In the genomic region with DNA sequence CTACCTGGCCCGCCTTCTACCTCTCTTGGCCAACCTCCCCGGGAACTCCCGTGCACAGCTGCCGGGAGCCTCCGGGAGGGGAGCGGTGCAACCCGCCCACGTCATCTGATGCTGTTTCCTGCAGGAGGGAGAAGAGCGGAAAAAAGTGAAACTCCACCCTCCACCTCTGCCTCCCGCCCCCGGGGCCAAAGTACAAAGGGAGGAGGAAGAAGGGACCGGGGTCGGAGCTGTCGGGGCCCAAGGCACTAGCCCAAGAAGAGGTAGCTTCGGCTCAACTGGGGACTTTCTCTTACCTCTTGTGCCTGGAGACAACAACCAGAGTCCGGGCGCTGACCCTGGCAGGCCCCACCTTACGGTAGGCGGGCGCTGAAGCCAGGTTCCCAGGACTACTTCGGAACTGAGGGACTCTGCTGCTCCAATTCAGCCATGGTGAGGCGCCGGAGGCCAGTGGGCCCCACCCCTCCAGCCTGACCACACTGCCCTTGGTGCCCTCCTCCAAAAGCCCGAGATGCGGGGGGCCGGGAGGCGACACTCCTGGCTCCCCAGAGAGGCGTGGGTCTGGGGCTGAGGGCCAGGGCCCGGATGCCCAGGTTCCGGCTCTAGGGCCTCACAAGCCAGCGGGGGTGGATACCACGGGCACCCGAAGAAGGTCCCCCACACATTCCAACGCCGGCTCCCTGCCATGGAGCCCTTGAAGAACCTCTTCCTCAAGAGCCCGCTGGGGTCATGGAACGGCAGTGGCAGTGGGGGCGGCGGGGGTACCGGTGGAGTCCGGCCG, we compare ENCODE assay signal across 8 mouse cellular contexts. TPM values are rescaled to one million over a fixed set of nuclear protein-coding genes. Genes with fewer than 3 reads are reported as not detected.
DNase-seq lines count a peak whose midpoint lies in the region; ATAC-seq and TF ChIP-seq lines count a peak whose summit lies in the region.

No protein-coding gene starts in this region.

- no peak for TF ChIP-seq CTCF in CH12.LX (conservative IDR thresholded peaks at IDR 0.05 in 1 of 2, IDR thresholded peaks at IDR 0.05 in 1 of 2; ENCODE audit: low read depth in 2 of 2, low read length in 2 of 2)

- H3K9ac ChIP-seq in CH12.LX (ENCODE audit: insufficient read depth, low read depth) = peak overlapping the region; percentile 62
- H3K9ac ChIP-seq in forebrain, embryonic 11.5 days (ENCODE audit: low read length) = peak overlapping the region; percentile 86
- peak overlapping the region; percentile 92 for H3K9ac ChIP-seq in heart, embryonic 15.5 days
- peak overlapping the region; percentile 94 for H3K9ac ChIP-seq in liver, embryonic 13.5 days
- H3K9ac ChIP-seq in stomach, embryonic 14.5 days (replicated peaks; ENCODE audit: low read depth, low read length) = peak overlapping the region; percentile 92

- in situ Hi-C loops in CH12.LX (cut with MboI; ENCODE audit: low pct_ligation_motif_present, low pct_unique_long_range_greater_than_20kb, low sequenced_read_pairs) = no loop called here

- peak; percentile 89 for DNase-seq in CH12.LX (ENCODE audit: extremely low read depth)
- DNase-seq in c-Kit-positive CD71-positive TER-119-negative erythroid progenitor cells, embryonic 14.5 days (ENCODE audit: low read depth) = peak; percentile 90
- DNase-seq in forebrain, embryonic 11.5 days (ENCODE audit: low spot score) = peak; percentile 83
- peak; percentile 94 for DNase-seq in kidney, postnatal 14 days
- DNase-seq in liver, embryonic 13.5 days = peak; percentile 86
- DNase-seq in natural killer cell, adult 2 months (ENCODE audit: low spot score in 2 of 2) = peak; percentile 77 to 79

- no peaks in the 10 kb centered on the region for H3K9me3 ChIP-seq in CH12.LX (replicated peaks; ENCODE audit: low read length)
- no peaks in the 10 kb centered on the region for H3K9me3 ChIP-seq in forebrain, embryonic 11.5 days (ENCODE audit: control insufficient read depth, low read length)
- no peaks in the 10 kb centered on the region for H3K9me3 ChIP-seq in heart, embryonic 15.5 days (replicated peaks)
- H3K9me3 ChIP-seq in liver, embryonic 13.5 days (replicated peaks) = no peaks in the 10 kb centered on the region
- no peaks in the 10 kb centered on the region for H3K9me3 ChIP-seq in stomach, embryonic 14.5 days (ENCODE audit: control insufficient read depth, low read depth, low read length)

- TF ChIP-seq EP300 in CH12.LX (IDR thresholded peaks at IDR 0.05; ENCODE audit: low read length) = no peak

- dilution Hi-C loops in CH12.LX (cut with MboI; ENCODE audit: extremely low pct_ligation_motif_present, extremely low pct_unique_long_range_greater_than_20kb, low sequenced_read_pairs) = no loop called here

- peaks cover 25 to 40% of the 10 kb centered on the region in 2 experiments for H3K4me1 ChIP-seq in CH12.LX (ENCODE audit: control insufficient read depth in 1 of 2, insufficient read depth in 2 of 2)
- H3K4me1 ChIP-seq in forebrain, embryonic 11.5 days (replicated peaks; ENCODE audit: control insufficient read depth, insufficient read depth, low read length) = peaks cover 29% of the 10 kb centered on the region
- peaks cover 54% of the 10 kb centered on the region for H3K4me1 ChIP-seq in heart, embryonic 15.5 days (replicated peaks)
- peaks cover 80% of the 10 kb centered on the region for H3K4me1 ChIP-seq in liver, embryonic 13.5 days (replicated peaks)
- H3K4me1 ChIP-seq in stomach, embryonic 14.5 days (ENCODE audit: control insufficient read depth, insufficient read depth, low read length) = peaks cover 36% of the 10 kb centered on the region

- H3K36me3 ChIP-seq in CH12.LX (replicated peaks in 1 of 2; ENCODE audit: control insufficient read depth in 1 of 2, insufficient read depth in 1 of 2, low read length in 1 of 2) = peaks cover 36 to 66% of the 10 kb centered on the region in 2 experiments
- H3K36me3 ChIP-seq in forebrain, embryonic 11.5 days (ENCODE audit: control insufficient read depth, insufficient read depth, low read length) = peaks cover 2% of the 10 kb centered on the region
- H3K36me3 ChIP-seq in heart, embryonic 15.5 days = peaks cover 33% of the 10 kb centered on the region
- H3K36me3 ChIP-seq in liver, embryonic 13.5 days = peaks cover 66% of the 10 kb centered on the region
- peaks cover 41% of the 10 kb centered on the region for H3K36me3 ChIP-seq in stomach, embryonic 14.5 days (ENCODE audit: control insufficient read depth, insufficient read depth, low read length)

- TF ChIP-seq POLR2A in CH12.LX (IDR thresholded peaks at IDR 0.05; ENCODE audit: low read depth, low read length) = peak; percentile 80

- no peak for TF ChIP-seq RAD21 in CH12.LX (IDR thresholded peaks at IDR 0.05; ENCODE audit: low read depth, low read length)

- WGBS in forebrain, embryonic 11.5 days = 14% methylated on average over 42 of the region's 42 CpGs
- 4% methylated on average over 42 of the region's 42 CpGs for WGBS in heart, embryonic 15.5 days
- 4% methylated on average over 42 of the region's 42 CpGs for WGBS in liver, embryonic 13.5 days (ENCODE audit: insufficient replicate concordance)
- 2% methylated on average over 38 of the region's 42 CpGs for WGBS in stomach, embryonic 14.5 days

- peak overlapping the region; percentile 75 for H3K4me2 ChIP-seq in CH12.LX (ENCODE audit: insufficient read depth, low read depth, poor library complexity, severe bottlenecking)
- peak overlapping the region; percentile 99 for H3K4me2 ChIP-seq in forebrain, embryonic 11.5 days (ENCODE audit: low read depth, low read length, severe bottlenecking)
- H3K4me2 ChIP-seq in heart, embryonic 15.5 days = peak overlapping the region; percentile 98
- peak overlapping the region; percentile 99 for H3K4me2 ChIP-seq in liver, embryonic 13.5 days
- H3K4me2 ChIP-seq in stomach, embryonic 14.5 days (replicated peaks; ENCODE audit: low read depth, low read length) = peak overlapping the region; percentile 98

- H3K27ac ChIP-seq in CH12.LX (ENCODE audit: insufficient read depth, low read depth) = peak overlapping the region; percentile 79
- H3K27ac ChIP-seq in forebrain, embryonic 11.5 days (ENCODE audit: low read depth, low read length) = peak overlapping the region; percentile 65
- peak overlapping the region; percentile 97 for H3K27ac ChIP-seq in heart, embryonic 15.5 days
- H3K27ac ChIP-seq in liver, embryonic 13.5 days = peak overlapping the region; percentile 93
- peak overlapping the region; percentile 94 for H3K27ac ChIP-seq in stomach, embryonic 14.5 days (ENCODE audit: low read length)

- peaks cover 35% of the 10 kb centered on the region for H3K79me2 ChIP-seq in CH12.LX (replicated peaks; ENCODE audit: control insufficient read depth, extremely low read depth, insufficient read depth, poor library complexity, severe bottlenecking)

- ATAC-seq in forebrain, embryonic 11.5 days (replicated peaks; ENCODE audit: low FRiP score) = peak; percentile 43; the same call in 1 of the 2 replicates
- ATAC-seq in heart, embryonic 15.5 days (replicated peaks; ENCODE audit: insufficient number of reproducible peaks, insufficient read depth, low FRiP score, low read depth) = peak; percentile 68
- ATAC-seq in liver, embryonic 13.5 days (ENCODE audit: low read depth) = peak; percentile 69
- ATAC-seq in stomach, embryonic 14.5 days (ENCODE audit: insufficient number of reproducible peaks, insufficient read depth, low FRiP score, low read depth) = peak; percentile 66

- no peaks in the 10 kb centered on the region for H3K27me3 ChIP-seq in CH12.LX (replicated peaks)
- H3K27me3 ChIP-seq in forebrain, embryonic 11.5 days (ENCODE audit: control insufficient read depth, insufficient read depth, low read length) = no peaks in the 10 kb centered on the region
- no peaks in the 10 kb centered on the region for H3K27me3 ChIP-seq in heart, embryonic 15.5 days
- H3K27me3 ChIP-seq in liver, embryonic 13.5 days = no peaks in the 10 kb centered on the region
- no peaks in the 10 kb centered on the region for H3K27me3 ChIP-seq in stomach, embryonic 14.5 days (ENCODE audit: control insufficient read depth, insufficient read depth, low read length)

- H3K4me3 ChIP-seq in CH12.LX (replicated peaks in 1 of 3; ENCODE audit: low read depth in 2 of 3, low read length in 2 of 3, poor library complexity in 1 of 3) = peak overlapping the region; percentile 81 to 95 (median 83)
- H3K4me3 ChIP-seq in forebrain, embryonic 11.5 days (ENCODE audit: low read depth, low read length) = peak overlapping the region; percentile 62
- H3K4me3 ChIP-seq in heart, embryonic 15.5 days = peak overlapping the region; percentile 94
- peak overlapping the region; percentile 79 for H3K4me3 ChIP-seq in liver, embryonic 13.5 days (replicated peaks)
- peak overlapping the region; percentile 97 for H3K4me3 ChIP-seq in stomach, embryonic 14.5 days (ENCODE audit: low read depth, low read length)

RNA-seq across cellular contexts. Expression of gene Pcnx3, which starts 1.0 kb away (rescaled TPM):
- total RNA-seq in CH12.LX (2012; rRNA removed) (27.2 and 28.6 TPM in 2 replicates), CH12.LX (2014; rRNA removed) (5.1 and 7.1 TPM in 2 replicates)
- 28.3 and 34.5 TPM in 2 replicates for polyA plus RNA-seq in CH12.LX (2012; ENCODE audit: insufficient read length, low read depth)
- polyA plus RNA-seq in forebrain, embryonic 11.5 days (2014; fragmentation: Nextera tagmentation; extraction: Ambion mirVana) = 34.1 and 37.7 TPM in 2 replicates
- 8.9 and 14.2 TPM in 2 replicates for polyA plus RNA-seq in heart, embryonic 15.5 days (2015; fragmentation: Nextera tagmentation; extraction: Ambion mirVana)
- 9.1 and 10.1 TPM in 2 replicates for polyA plus RNA-seq in liver, embryonic 13.5 days (2015; fragmentation: Nextera tagmentation; extraction: Ambion mirVana)
- 29.8 and 32.1 TPM in 2 replicates for polyA plus RNA-seq in stomach, embryonic 14.5 days (2014; fragmentation: Nextera tagmentation; extraction: Ambion mirVana)

RNA-seq across cellular contexts. Expression of gene Map3k11, which starts 1.2 kb away (rescaled TPM):
- total RNA-seq in CH12.LX (2012; rRNA removed) = 16.0 and 17.6 TPM in 2 replicates
- total RNA-seq in CH12.LX (2014; rRNA removed) = 4.8 and 6.0 TPM in 2 replicates
- polyA plus RNA-seq in CH12.LX (2012; ENCODE audit: insufficient read length, low read depth) = 13.5 and 14.2 TPM in 2 replicates
- 20.4 and 21.7 TPM in 2 replicates for polyA plus RNA-seq in forebrain, embryonic 11.5 days (2014; fragmentation: Nextera tagmentation; extraction: Ambion mirVana)
- 23.7 and 29.6 TPM in 2 replicates for polyA plus RNA-seq in heart, embryonic 15.5 days (2015; fragmentation: Nextera tagmentation; extraction: Ambion mirVana)
- 13.8 and 15.9 TPM in 2 replicates for polyA plus RNA-seq in liver, embryonic 13.5 days (2015; fragmentation: Nextera tagmentation; extraction: Ambion mirVana)
- polyA plus RNA-seq in stomach, embryonic 14.5 days (2014; fragmentation: Nextera tagmentation; extraction: Ambion mirVana) = 20.0 and 21.5 TPM in 2 replicates

RNA-seq across cellular contexts. Expression of gene Kcnk7, which starts 14.4 kb away (rescaled TPM):
- total RNA-seq in CH12.LX (2012; rRNA removed) (not detected in 2 replicates), CH12.LX (2014; rRNA removed) (not detected in 2 replicates)
- 0.26 and 0.30 TPM in 2 replicates for polyA plus RNA-seq in CH12.LX (2012; ENCODE audit: insufficient read length, low read depth)
- not detected in 2 replicates for polyA plus RNA-seq in forebrain, embryonic 11.5 days (2014; fragmentation: Nextera tagmentation; extraction: Ambion mirVana)
- polyA plus RNA-seq in heart, embryonic 15.5 days (2015; fragmentation: Nextera tagmentation; extraction: Ambion mirVana) = 0.40 TPM in 1 of 2 replicates, not detected in the other
- 0.21 and 0.46 TPM in 2 replicates for polyA plus RNA-seq in liver, embryonic 13.5 days (2015; fragmentation: Nextera tagmentation; extraction: Ambion mirVana)
- polyA plus RNA-seq in stomach, embryonic 14.5 days (2014; fragmentation: Nextera tagmentation; extraction: Ambion mirVana) = 0.62 and 0.84 TPM in 2 replicates

RNA-seq across cellular contexts. Expression of gene Sipa1, which starts 26.2 kb away (rescaled TPM):
- total RNA-seq in CH12.LX (2012; rRNA removed) (48.9 and 51.1 TPM in 2 replicates), CH12.LX (2014; rRNA removed) (17.6 and 18.8 TPM in 2 replicates)
- polyA plus RNA-seq in CH12.LX (2012; ENCODE audit: insufficient read length, low read depth) = 47.6 and 54.6 TPM in 2 replicates
- 18.4 and 19.9 TPM in 2 replicates for polyA plus RNA-seq in forebrain, embryonic 11.5 days (2014; fragmentation: Nextera tagmentation; extraction: Ambion mirVana)
- 20.6 and 33.5 TPM in 2 replicates for polyA plus RNA-seq in heart, embryonic 15.5 days (2015; fragmentation: Nextera tagmentation; extraction: Ambion mirVana)
- 23.3 and 24.6 TPM in 2 replicates for polyA plus RNA-seq in liver, embryonic 13.5 days (2015; fragmentation: Nextera tagmentation; extraction: Ambion mirVana)
- polyA plus RNA-seq in stomach, embryonic 14.5 days (2014; fragmentation: Nextera tagmentation; extraction: Ambion mirVana) = 15.2 and 19.4 TPM in 2 replicates

RNA-seq across cellular contexts. Expression of gene Ehbp1l1, which starts 36.4 kb away (rescaled TPM):
- total RNA-seq in CH12.LX (2012; rRNA removed) = 52.1 and 57.0 TPM in 2 replicates
- 26.9 and 30.4 TPM in 2 replicates for total RNA-seq in CH12.LX (2014; rRNA removed)
- polyA plus RNA-seq in CH12.LX (2012; ENCODE audit: insufficient read length, low read depth) = 62.6 and 71.9 TPM in 2 replicates
- 6.8 and 7.4 TPM in 2 replicates for polyA plus RNA-seq in forebrain, embryonic 11.5 days (2014; fragmentation: Nextera tagmentation; extraction: Ambion mirVana)
- polyA plus RNA-seq in heart, embryonic 15.5 days (2015; fragmentation: Nextera tagmentation; extraction: Ambion mirVana) = 82.6 and 84.3 TPM in 2 replicates
- polyA plus RNA-seq in liver, embryonic 13.5 days (2015; fragmentation: Nextera tagmentation; extraction: Ambion mirVana) = 105 and 111 TPM in 2 replicates
- polyA plus RNA-seq in stomach, embryonic 14.5 days (2014; fragmentation: Nextera tagmentation; extraction: Ambion mirVana) = 36.7 and 37.4 TPM in 2 replicates

Comparison
In these comparisons a context has a peak if more than half of its experiments do, and no peak if none do; other contexts are left out.
1. Peak in every context shown above with its lines: DNase-seq, ATAC-seq, H3K4me3 ChIP-seq and H3K27ac ChIP-seq.